Mouse (Mus musculus): ENCODE data around the gene Cdca8.
"Not testable (repeated sequence)": the region's sequence is repeated elsewhere in the genome, so short reads cannot be mapped to it uniquely, and the experiment has no call there.

The Cdca8 gene

DNA sequence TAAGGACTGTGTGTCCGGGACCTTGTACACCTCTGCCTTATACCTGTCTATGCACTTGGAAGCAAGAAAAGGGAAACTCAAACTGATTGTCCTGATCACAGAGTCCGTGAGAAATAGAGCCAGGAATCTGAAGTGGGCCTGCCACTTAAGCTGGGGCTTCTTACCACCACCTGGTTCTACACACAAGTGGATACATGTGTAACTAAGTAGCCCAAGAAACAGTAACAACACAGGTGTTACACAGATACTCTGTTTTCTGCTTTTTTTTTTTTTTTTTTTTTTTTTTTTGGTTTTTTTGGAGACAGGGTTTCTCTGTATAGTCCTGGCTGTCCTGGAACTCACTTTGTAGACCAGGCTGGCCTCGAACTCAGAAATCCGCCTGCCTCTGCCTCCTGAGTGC is at the start of gene Cdca8:
TSS of gene Cdca8 (minus strand) at position 101 of the 400 bp plus-strand sequence.
- DNase-seq: not testable (repeated sequence)

DNA sequence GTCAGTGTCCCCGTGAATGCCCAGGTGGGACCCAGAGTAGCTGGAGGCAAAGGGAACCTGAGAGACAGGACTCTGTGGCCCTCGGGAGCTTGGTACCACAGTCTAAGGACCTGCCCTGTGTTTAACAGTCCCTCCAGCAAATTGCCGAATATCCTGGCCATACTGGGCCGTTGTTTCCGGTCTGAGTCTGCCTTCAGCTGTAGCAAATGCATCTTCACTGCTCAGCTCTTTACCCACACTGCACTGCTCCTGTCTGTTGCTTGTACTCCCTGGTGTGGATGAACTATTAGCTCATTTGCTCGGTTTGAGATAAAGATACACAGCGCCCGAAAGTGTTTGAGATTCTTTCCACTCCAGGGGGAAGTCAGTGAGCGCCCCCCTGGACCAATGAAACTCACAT is 49.3 kb upstream of the Cdca8 start:
- DNase-seq: no peak

DNA sequence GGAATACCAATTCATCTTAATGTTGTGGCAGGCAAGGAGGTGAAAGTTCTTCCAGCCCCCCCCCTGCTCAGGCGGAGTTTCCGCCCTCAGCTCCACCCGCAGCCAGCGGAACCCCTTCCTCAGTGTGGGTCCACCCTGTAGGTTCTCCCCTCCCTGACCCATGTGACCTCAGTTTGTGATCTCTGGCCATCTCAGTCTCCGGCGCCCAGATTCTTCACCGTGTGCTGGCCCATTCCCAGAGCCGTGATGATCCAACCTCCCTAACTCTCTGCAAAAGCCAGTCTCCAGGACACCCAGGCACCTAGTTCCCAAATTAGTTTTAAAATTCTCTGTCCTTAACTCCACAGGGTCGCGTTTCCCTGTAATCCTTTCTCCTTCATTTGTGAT is 48.6 kb upstream of the Cdca8 start:
- no peak for DNase-seq

DNA sequence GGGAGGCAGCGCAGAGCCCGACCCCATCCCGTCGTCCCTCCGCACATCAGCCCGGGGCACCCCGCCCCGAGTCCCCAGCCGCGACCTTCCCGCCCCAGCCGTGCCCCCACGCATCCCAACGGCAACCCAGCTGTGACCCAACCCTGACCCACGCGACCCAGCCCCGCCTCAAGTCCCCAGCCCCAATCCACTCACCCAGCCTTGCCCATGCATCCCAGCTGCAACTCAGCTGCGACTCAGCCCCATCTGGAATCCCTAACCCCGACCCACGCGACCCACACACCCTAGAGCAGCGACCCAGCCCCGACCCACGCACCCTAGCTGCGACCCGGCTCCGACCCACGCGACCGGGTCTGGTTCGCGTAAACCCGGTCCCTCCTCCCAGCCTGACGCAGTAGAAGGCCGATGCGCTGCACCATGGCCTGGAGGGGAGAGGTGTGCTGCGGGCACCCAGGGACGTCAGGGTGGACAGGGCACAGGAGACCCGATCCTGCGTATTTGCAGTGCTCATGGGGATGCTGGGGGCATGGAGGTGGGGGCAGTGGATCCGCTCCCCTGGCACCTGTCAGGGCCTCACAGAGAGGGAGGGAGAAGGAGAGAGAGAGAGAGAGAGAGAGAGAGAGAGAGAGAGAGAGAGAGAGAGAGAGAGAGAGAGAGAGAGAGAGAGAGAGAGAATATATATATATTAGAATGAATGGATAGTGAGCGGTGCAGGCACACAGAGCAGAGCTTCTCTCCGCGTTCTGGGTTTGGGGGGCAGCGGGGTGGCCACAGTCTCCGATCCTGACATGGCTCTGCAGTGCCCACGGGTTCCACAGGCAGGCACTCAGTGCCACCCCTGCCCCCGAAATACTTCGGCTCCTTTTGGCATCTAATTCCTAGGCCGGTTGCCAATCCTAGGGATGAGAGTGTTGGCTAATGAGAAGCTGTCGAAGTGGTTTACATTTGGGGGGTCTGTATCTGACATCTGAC is 47.9 kb upstream of the Cdca8 start:
- DNase-seq: no peak

DNA sequence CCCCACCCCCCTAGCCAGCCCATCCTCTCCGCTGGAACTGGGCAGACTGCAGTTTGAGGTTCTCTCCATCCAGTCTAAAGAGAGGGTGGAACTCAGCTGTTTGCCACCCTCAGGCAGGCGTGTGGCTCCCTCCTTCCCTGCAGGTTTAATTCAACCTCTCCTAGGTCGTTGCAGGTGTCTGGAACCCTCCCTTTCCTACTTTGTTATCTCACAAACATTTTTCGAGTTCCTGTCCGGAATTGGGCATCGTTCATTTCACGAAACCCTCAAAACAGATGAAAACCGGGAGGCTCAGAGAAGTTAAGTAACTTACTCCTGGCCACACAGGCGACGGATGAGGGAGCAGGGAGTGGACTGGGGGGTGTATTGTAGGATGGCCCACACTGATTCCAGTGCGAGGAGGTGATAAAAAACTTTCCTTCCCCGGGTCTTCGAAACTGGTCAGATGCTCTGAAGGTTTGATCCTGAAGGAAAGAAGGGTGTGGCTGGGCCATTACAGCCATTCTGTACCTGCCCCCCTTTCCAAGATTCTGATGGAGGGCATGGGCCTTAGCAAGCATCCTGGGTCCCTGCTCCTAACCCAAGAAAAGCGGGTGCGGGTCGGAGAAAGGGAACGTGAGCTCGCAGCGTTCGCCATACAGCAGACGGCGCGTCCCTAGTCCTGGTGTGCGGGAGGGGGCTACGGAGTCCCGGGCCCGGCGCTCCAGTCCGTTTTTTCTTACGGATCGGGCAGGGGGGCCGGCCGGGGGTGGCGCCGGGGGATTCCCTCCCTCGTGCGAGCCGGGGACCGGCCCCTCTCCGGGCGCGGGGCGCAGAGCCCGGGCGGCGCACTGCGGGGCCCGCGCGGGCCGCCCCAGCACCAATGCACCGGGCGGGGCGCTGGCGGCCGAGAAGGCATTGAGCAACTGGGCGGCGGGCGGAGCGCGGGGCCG is 46.8 kb upstream of the Cdca8 start, which contains the start of gene Rspo1:
TSS of gene Rspo1 (plus strand) at position 760 of the 932 bp plus-strand sequence.
- no peak for DNase-seq

DNA sequence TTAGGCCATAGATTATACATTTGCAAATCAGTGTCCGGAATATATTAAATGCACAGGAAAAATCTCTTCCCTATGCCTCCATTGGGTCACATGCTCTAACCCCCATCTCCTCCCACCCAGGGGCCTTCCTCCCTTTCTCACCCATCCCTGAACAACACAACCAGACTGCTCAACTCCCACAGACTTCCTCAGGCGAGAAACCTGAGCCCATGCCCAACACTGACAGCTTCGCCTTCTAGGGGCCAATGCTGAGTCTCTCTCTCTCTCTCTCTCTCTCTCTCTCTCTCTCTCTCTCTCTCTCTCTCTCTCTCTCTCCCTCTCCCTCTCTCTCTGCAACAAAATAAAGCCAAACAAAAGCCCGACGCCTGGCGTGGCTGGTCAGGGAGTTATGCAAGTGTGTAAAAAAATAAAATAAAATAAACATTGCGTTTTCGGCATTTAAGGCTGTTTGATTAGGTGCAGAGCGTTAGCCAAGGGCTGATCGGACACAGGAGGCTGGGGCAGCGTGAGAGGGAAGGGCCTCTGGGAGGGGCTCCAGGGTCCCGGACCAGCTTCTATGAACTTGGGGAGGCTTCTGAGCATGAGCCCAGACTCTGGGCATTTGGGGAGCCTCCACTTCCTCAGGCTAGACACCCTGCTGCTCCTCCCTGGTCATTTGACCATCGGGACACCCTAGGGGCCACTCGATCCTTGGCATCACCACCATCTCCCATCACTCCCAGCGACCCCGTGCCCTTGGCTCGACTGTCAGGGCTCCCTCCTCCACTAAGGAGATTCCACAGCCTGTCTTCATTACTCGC is 46.0 kb upstream of the Cdca8 start:
- DNase-seq: no peak

DNA sequence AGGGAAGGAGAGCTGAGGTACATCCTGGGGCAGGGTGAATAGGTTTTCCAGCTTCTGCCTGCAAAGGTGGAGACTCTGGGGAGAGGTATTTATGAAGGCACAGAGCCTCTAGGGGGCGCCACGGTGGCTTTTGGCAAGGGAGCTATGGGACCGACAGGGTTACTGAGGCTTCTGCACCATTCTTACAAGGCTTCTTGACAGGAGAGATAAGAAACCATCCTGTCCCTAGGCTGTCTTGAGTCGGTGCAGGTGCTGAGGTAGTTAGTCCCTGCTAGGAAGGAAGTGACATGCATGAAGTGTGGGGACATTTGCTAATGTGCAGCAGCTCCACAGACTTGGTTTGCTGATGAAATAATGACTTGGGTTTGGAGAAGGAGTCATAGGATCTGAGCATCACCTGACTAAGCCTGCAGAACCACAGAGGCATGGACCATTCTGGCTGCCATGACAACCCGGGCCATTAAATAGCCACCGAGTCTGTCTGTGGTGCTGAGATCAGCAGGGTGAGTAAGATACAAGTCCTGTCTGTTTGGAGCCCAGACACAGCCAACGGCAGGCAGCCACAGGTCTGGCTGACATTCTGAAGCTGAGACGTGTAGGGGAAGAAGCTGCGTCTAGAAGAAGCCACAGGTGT is 44.9 kb upstream of the Cdca8 start:
- no peak for DNase-seq

DNA sequence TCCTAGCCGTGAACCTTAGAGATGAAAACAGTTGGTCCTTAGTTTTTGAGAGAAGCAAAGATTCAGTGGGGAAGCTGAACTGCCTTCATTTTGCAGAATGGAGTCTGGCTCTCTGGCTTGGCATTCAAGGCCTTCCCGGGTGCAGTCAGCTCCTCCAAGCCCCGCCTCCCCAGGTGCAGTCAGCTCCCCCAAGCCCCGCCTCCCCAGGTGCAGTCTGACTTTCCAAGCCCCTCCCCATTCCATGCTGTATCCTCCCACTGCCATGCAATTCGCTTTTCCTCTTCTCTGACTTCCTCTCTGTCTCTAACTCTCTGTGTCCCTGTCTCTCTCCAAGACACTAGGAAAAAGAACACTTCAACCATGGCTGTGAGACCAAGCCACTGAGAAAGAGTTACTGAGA is 39.1 kb upstream of the Cdca8 start:
- no peak for DNase-seq

DNA sequence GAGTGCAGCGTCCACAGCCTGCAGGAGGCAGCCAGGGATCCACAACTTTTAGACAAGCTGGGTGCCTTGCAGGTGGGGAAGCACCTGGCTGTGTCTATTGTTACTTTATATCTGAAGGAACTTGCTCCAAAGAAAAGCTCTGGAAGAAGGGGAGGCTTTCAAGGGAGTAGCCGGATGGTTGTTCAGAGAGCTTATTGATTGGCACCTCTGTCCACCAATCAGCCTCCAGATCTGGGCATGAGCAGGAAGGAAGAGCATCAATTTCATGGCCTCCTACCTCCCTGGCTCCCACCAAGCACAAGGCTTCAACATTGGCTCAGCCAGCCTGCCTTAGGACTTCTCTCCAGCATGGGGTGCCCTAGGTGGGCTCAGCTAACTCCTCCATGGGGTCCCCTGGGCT is 34.2 kb upstream of the Cdca8 start:
- no peak for DNase-seq

DNA sequence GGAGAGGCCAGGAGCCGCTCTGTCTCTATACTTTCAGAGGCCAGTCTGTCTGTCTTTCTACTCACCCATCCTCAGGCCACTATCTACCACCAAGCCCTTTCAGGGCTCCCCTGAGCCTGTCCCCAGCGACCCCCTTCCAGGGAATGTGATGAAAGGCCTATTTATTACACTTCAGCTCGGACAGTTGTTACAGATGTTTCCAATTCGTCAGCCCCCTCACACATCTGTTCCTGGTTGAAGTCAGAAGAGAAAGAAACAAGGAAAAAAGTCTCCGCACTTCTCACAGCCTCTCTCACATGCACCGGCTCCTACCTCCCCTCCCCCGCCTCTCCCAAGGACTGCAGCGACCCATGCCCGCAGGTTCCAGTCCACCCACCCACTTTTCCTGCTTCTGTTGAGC is 33.2 kb upstream of the Cdca8 start:
- no peak for DNase-seq

DNA sequence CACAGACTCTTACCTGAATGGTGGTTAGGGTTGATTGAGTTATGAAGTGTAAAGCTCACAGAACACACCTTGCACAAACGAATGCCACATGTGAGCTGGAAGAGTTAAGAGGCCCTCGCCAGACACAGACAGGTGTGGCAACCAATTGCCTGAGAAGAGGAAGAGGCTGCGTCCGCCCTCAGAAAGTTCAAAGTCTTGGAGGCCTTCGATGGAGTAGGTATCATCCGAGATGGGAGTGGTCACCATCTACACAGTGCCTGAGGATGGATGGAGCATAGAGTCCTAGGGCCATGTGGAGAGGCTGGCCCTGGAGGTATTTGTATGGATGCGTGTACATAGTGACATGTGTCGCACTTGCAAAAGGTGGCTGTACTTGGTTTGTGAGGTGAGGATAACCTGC is 32.0 kb upstream of the Cdca8 start:
- DNase-seq: no peak

DNA sequence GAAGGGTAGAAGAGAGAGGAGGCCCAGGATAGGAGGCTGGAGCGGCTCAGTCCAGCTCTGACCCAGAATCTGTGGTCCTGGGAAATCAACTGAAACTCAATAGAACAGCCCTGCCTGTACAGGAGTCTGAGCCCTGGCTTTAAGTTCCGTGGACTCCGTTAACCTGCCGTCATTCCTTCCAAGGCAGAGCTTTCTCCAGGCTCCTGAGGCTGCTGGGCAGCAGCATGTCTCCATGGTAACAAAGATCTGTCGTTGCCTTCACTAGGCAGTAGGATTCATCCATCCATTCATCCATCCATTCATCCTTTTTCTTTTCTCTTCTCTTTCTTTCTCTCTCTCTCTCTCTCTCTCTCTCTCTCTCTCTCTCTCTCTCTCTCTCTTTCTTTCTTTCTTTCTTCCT is 31.6 kb upstream of the Cdca8 start:
- DNase-seq: no peak

DNA sequence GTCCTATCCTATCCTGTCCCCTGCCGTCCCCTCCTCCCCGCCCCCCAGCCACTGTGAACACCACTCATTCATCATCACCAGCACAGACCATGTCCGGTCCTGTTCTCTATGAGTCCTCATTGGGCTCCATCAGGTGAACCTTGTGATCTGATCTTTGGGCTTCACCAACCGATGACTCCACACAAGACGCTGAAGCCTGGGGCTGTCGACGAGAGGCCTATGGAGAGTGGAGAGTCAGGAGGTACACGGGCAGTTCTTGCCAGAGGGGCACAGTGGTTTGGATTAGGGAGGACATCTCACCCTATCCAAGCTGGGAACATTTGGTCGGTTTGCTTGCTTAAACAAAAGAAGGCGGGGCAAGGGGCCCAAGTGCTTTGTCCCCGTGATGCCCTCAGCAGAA is 31.1 kb upstream of the Cdca8 start:
- no peak for DNase-seq

DNA sequence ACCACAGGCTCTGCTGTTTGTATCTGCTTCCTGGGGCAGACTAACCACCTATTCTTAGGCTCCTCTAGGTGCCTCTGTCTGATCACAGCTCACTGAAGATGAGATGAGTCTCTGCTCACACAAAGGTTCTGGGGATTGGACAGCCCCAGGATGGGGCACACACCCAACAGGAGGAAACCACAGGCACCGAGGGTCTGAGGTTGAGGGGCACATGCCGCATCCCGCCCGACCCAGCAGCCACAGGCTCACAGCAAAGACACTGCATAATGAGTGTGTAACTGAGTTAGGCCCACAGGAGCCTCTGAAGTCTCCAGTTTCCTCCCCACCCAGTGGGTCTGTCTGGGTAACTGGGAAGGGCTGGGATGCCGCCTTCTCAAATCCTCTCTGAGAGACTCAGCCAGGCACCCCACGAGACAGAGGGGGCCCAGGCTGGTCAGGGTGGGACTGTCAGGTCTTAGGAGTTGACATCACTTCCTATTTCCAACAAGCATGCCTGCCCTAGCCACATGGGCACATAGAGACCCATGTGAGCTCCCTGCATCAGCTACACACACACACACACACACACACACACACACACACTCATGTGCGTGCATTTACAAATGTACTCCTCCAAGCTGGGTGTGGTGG is 30.2 kb upstream of the Cdca8 start:
- no peak for DNase-seq

DNA sequence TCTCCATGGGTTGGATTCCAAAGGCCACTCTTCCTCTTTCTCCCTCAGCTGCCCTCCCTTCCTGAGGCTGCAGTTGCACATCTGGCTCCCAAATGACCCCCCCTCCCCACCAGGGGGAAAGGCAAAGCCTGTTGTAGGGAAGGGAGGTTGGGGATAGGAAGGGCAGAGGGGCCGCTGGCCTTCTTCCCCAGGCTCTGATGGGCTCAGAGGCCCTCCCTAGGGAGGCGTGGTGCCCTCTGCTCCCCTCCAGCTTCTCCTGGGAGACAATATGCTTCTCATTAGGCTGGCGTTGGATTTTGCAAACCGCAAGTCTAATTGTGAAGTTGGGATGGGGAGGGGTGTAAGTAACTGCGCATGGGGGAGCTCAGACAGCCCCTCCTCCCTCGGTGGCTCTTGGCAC is 29.6 kb upstream of the Cdca8 start:
- DNase-seq: no peak

DNA sequence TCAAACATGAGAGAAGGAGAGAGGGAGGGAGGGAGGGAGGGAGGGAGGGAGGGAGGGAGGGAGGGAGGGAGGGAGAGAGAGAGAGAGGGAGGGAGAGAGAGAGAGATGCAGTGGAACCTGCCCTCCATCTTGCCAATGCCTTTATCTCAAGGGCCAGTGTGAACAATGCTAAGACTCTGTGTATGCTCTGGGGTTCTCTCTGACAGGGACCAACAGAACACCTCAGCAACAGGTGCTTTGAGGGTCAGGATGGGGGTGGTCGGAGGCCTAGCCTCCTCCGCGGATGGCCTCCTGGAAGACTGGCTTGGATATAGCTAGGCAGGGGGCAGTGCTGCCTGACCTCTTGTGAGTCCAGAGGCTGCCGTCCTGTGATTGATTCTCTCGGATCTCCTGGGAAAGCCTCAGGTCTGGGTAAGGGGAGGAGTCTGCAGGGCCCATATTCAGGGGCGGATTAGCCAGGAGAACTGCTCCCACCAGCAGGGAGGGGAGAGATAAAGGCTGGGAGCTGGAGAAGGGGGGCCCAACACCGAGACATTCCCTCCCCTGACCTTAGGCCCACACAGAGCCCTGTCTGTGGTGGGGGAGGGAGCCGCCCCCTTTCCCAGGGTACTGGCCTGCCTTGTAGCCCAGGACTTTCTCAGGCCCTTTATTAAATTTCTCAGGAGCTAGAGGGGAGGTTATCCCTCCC is 25.9 kb upstream of the Cdca8 start:
- DNase-seq: no peak

DNA sequence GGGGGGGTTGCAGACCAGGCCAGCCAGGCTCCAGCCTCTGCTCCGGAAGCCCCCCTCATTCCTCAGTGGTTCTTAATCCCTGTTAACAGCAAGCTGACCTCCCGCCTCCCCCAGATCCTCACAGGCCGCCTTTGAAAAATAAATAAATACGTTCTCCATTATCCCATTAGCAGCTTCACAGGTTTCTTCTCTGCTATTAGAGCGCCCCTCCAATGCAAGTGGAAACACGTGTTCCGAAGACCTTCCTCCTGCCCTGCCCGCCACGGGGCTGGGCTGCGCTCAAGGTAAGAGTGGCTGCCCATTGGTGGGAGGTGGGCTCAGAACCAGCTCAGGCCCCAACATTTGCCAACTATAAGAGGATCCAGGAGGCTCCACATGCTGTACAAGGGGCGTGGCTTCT is 23.5 kb upstream of the Cdca8 start:
- no peak for DNase-seq

DNA sequence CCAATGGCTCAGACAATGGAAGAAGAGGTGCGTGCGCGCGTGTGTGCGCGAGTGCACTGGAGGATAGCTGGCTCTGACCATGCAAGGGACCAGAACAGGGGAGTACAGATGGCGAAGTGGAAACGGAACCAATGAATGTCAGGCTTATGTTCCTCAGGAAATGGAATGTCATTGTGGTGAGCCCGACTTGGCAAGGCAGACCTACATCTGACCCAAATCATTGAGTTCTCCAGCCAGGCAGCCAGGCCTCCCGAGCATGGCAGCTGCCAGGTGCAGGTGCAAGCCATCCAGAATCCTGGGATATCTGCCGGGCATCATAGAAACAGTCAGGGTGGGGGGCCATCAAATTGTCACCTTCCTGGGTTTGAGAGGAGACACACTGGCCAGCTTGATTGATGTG is 21.8 kb upstream of the Cdca8 start:
- DNase-seq: peak; percentile 52

DNA sequence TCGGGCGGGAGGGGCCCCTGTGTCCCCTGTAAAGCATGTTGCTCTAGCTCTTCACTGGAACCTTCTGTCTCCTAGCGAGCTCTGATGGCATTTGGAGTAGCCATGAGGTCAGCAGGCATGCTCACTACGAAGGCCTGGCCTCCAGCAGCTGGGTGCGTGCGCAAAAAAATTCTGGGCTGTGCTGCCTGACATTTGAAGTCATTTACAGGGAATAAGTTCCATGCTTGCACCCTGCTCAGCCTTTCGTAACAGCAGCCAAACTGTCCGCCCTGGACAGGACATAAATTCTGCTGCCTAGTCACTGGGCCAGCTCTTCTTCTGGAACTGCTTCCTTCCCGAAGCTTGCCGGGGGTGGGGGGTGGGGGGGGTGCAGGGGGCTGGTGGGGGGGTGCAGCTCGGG is 20.0 kb upstream of the Cdca8 start:
- DNase-seq: no peak

DNA sequence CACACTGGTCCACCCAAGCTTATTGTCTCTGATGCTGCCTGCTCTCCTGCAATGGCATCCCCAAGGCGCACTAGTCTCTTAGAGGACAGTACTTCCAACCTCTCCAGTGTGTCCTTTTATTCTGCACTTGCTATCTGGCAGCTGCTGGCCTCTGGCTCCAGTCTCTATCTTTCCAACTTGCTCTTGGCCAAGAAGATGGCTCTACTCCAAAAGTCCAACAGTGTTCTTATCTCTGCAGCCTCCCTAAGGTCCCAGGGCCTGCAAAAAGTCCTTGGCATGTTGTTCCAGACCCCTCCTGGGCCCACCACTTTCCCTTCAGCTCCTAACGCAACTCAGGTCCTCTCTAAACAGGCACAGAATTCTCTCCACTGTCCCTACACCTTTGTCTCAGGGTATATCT is 18.2 kb upstream of the Cdca8 start:
- no peak for DNase-seq

DNA sequence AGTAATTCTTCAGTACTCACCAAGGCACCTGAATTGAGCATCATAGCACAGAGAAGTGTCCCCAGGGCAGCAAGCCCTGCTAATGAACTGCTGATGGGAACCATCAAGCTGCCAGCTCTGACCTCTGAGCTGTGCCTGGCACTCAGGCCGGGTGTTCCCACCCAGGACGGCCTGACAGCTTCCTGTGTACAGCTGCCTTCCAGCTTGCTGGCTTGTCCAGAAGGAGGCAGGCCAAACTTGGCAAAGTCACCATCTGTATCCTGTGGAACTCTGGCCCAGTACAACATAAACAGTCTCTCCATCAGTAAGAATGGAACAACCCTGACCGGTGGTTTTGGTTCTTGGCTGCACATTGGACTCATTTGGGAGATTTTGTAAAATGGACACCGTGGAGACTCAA is 14.4 kb upstream of the Cdca8 start:
- no peak for DNase-seq

Measured in cerebellum, adult 9-11 months (tissue).